Mouse (Mus musculus): ENCODE data around the gene Drg1.
A peak's percentile ranks its signal among the peaks of the same experiment; 100 is the strongest.

Drg1 gene

DNA sequence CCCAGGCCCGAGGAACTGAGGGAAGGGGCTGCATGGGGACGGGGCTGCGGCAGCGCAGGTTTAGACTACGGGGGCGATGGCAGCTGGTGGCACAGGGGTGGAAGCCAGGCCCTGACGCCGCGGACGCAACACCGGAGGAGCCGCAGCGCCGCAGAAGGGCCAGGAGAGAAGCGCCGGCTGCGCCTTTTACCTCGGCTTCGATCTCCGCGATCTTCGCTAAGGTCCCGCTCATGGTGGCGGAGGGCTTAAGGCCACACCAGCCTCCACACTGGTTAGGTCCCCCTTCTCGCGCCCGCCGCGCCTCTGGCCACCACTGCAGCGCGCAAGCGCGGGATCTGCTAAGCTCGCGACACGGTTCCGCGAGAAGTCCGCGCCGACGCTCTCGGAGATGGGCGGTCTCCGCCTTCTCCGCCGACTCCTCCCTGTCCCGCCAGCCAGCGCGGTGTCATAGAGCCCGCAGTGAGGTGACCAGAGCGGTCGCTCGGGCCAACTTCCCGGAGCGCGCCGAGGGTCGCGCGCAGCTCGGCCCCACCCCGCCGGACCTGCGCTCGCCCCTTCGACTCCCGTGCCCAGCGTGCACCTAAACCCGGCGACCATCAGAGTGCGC lies at the start of gene Drg1:
Drg1 (minus strand) TSS at position 337 of the 607 bp plus-strand sequence.
- peak; percentile 95 for DNase-seq (ENCODE audit: low read depth)

DNA sequence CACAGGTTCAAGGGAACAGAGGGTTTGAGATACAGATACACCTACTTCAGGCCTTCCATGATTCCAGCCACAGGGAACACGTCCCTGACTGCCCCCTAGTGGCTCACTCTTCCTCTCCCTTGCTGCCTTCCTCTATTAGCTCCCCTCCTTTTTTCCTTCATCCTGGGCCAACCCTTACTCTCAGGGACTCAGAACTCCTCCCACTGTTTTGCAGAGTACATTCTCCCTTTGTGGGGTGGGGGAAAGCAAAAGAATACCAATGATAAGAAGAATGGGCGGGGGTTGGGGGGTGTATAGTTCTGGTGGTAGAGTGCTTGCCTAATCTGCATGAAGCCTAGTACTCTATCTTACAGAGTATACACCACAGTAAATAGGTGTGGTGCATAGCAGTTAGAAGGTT lies 47.9 kb upstream of the Drg1 start:
- DNase-seq (ENCODE audit: low read depth), result peak; percentile 70

DNA sequence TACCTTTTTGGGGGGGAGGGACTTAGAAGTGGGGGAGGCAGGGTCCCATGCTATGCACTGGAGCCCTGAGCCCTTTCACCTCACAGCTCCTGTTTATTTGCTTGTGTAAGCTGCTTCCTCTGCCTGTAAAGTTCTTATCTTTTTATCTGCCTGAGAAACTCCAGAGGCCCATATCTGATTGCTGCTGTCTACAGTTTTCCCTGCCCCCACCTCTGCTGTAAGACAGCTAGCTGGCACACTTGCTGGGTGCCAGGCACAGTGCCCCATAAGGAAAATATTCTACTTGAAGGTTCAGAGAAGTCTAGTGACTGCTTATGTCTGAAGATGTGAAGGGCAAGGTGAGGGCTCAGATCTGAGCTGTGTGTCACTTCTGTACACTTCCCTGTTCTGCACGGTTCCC lies 47.1 kb upstream of the Drg1 start:
- peak; percentile 52 for DNase-seq (ENCODE audit: low read depth)

DNA sequence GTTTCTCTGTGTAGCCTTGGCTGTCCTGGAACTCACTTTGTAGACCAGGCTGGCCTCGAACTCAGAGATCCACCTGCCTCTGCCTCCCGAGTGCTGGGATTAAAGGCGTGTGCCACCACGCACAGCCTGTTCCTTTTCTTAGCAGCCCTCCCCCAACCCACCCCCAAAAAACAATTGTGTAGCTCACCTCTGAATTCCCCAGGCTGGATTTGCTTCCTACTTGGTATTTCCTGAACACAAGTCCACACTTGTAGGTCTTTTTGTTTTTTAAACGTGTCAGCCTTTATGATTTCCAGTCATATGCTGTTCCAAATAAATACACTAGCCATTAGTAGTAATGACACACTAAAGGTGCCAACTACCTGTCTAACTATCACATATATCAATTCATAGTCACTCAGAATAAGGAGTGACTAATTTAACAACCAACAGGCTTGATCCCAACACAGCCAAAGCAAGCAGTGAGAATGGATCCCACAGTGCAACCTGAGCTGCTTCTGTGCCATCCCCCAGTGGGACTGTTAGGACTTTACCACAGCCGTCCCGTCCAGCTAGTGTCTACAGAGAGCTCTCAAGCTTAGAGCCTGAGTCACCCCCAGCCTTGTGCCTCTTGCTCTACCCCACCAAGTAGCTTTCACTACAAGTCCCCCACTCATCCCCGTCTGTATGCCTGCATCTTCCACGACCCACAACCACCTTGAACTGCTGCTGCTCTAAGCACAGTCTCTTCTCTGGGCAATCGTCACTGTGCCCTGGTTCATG lies 45.6 kb upstream of the Drg1 start:
- DNase-seq (ENCODE audit: low read depth), result no peak

DNA sequence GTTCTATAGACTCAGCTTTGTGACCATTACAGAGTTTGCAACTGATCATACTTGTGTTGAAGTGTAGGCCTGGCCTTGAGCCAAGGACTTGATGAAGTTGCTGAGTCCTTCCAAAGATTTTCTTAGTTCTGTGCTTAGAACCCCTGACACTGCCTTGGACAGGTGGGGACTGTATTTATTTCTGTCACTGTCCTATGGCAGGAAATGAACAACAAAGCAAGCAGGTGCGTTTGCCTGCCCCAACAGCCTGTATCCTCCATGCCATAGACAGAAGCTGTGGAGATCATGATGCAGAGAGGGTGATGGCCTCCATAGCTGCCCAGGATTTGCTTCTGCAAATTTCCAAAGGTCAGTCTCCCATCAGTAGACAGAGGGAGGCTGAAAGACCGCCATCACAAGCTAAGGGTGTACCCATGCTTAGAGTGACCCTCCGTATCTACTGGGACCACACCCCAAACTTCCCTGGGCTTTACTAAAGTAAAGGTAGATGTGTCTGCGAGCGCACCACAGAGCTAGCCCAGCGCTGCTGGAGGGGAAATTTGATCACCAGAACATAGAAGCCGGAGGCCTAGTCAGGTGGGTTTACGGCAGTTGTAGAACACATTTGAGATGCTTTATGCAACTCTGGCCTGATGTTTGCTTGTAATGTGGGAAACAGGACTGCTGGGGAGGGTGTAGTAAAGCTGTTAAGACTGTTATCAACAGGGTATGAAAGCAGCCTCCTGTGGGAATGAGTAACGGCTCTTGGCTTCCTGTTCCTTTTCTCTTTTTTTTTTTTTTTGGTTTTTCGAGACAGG lies 44.8 kb upstream of the Drg1 start:
- no peak for DNase-seq (ENCODE audit: low read depth)

DNA sequence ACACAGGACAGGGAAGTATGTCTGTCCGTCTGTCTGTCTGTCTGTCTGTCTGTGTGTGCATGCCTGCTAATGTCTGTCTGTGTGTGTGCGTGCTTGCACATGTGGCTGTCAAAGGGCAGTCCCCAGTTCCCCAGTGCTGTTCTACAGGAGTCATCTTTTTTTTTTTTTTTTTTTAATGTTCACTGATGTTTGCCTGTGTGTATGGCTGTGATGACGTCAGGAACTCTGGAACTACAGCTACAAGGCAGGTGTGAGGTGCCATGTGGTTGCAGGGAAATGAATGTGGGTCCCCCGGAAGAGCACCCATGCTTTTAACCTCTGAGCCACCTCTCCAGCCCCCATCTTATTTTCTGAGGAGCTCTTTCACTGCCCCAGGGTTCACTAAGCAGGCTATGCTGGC lies 43.7 kb upstream of the Drg1 start:
- DNase-seq (ENCODE audit: low read depth), result no peak

DNA sequence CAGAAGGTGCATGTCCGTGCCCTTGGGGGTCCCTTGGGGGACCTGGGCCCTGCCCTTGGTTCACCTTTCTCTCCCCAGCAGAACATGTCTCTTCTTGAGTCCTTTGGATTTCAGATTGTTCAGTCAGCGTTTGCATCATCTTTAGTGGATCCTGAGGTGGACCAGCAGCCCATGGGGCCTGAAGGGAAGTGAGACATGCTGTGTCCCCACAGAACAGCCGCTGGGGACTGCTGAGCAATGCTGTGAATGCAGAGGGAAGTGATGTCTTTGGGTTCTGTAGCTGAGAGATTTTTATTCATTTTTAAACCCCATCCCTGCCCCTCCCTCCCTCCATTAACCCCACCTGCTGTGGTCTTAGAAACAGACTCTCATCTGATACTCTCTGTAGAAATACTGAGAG lies 41.7 kb upstream of the Drg1 start:
- no peak for DNase-seq (ENCODE audit: low read depth)

DNA sequence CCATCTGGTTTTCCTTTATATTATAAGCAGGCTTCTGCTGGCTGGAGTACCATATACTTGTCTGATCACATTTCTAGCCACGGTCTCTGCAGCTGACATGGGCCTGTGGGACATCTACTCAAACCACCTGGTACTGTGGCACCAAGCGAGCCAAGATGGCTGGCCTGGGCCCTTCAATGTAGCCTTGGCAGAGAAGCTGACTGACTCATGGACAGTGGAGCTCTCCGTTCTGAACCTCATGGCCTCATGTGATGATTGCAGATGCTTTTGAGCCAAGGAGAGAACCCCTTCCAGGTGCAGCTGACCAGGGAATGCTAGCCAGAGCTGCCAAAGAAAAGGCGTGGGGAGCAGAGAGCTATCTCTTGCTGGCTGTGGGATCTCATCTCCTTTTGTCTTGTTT lies 39.6 kb upstream of the Drg1 start:
- DNase-seq (ENCODE audit: low read depth), result no peak

DNA sequence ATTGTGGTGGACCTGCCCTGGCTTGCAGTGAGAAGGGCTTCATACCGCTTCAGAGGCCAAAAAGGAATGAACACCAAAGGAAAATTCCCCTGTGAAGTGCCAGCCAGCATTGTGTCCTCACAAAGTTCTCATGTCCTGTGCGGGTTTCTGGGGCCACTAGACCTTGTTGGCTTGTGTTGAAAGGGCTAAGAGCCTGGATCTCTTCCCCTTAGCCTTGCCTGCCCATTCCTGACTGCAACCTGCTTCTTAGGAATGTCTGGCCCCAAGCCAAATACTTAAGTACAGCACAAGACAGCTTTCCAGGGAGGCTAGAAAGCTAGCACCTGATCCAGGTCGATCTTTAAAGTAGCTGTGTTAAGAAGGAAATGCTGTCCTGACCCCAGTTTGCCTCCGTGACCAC lies 36.6 kb upstream of the Drg1 start:
- DNase-seq (ENCODE audit: low read depth), result no peak

DNA sequence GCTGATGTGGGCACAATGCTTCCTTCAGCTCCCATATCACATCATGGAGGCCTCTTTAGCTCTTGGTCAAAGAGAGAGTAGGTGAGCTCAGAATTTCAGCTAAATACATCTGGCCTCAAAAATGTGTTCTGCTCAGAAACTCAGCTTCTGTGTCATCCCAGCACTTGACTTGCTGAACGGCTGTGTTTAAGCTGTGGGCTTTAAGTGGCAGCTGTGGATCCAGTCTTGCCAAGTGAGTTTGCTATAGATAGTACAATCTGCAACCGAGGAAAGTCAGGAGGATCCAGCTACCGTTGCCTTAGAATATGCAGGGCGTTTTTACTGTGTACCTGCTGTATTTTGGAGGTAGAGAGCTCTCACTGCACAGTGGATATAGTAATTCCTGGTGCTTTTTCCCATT lies 36.2 kb upstream of the Drg1 start:
- DNase-seq (ENCODE audit: low read depth), result no peak

DNA sequence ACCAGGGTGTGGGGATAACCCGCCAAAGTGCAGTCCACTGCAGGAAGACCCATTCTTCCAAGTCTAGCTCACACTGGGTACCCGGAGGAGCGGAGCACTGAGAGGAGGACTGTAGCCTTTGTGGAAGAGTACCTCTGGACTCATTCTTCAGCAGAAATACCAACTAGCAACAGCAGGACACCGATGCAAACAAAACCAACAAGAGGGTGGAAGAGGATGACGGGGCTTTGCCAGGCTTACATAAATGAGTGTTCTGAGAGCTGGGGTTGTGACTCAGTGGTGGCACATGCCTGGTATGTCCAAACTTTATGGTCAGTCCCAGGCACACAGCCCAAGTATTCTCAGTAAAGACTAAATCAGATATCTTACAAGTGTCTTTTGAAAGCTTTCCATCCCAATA lies 34.9 kb upstream of the Drg1 start:
- DNase-seq (ENCODE audit: low read depth), result no peak

DNA sequence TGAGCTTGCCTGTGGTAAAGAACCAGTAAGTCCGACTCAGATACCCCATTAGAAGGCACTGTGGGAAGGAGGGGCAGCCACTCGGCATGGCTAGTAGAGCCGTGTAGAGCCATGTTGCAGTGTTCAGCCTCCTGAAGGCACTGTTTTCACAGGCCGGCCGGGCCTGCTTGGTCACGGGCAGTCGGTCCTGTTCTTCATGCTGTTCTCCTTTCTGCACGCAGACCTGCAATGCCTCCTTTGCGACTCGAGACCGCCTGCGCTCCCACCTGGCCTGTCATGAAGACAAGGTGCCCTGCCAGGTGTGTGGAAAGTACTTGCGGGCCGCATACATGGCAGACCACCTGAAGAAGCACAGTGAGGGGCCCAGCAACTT lies 32.6 kb upstream of the Drg1 start:
- no peak for DNase-seq (ENCODE audit: low read depth)

DNA sequence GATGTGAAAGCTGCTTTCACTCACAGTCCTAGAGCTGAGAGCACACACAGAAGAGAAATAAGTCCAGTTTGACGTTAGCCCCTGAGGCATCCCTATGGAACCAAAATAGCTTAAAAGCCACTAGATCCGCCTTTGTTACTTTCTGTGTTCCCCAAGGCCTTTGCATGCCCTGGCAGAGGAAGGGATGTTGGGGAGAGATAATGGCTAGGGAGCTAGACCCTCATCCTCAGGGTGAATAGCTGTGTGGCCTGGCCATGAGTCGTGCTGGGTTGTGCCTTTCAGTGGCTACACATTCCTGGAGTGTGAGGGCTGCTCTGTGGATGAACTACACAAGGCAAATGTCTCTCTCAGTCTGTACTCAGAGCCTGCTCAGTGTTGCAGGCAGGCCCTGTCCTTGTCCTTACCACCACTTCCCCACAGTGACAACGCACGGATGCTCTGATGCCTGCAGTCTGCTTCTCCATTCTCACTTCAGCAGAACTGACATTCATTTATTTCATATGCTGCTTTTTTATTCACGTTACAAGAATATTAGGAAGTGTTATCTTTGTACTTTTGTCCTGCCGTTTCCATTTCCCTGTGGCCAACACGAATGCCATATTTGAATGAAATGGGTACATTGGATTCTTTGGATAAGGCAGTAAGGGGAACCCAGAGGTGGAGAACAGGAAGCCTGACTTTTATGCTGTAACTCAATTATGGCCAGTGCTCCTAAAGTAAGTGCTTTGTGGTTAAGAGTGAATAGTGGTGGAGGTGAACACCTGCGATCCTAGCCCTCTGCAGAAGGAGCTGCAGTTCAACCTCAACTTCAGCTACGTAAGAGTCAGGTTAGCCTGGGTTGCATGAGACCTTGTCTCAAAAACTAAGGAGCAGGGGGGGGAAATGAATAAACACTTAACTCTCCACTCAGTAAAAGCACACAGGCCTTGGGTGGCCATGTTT lies 31.9 kb upstream of the Drg1 start:
- DNase-seq (ENCODE audit: low read depth), result no peak

DNA sequence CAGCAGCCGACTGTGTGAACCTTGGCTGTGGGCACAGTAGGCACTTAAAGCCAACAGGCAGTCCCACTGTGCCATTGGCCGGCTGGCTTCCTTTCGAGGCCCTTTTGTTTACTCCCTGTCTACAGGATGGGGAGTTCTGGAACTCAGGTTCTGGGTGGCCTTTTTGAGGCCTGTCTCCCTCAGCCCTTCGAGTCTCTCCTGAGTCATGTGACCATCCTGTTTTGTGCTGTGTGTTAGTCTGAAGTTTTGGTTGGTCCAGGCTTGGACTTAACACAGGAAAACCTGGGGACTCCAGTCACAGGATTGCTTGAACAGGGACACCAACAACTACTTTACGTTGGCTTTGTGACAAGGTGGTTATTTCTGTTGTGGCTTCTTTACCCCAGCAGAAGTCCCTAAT lies 29.8 kb upstream of the Drg1 start:
- no peak for DNase-seq (ENCODE audit: low read depth)

DNA sequence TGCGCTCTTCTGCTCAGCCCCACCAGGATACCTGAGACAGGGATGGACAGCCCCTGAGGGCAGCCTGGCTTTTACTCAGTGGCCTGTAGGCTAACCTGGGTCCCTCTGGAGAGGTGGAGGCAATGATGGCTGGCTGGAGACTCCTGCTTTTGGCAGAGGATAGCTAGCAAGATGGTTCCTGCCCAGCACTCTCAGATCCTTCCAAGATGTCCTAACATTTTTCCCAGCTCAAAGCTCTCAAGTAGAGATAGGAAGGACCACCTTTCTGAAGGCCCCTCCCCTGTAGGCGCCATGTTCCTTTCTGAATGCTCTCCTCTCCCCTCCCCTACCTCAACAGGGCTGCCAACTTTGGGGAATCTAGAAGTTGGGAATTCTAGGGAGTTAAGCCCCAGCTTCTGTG lies 28.4 kb upstream of the Drg1 start:
- DNase-seq (ENCODE audit: low read depth), result no peak

DNA sequence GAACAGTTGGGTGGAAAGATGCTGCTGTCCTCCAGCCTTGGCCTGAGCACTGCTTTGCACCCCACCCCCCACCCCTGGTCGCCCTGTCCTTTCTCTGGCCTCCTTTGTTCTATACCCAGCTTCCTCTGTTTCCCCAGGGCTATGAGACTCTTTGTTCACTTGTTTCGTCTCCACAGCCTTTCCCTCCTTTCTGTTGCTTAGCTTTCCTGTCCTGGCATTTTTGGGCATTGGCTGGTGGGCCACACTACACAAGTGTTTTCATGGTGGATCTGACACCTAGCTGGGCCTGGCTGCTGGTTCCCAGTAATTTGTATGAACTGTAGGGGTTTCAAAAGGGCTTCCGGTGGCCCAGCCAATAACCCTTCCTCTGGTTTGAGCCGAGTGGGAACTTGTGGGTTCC lies 27.1 kb upstream of the Drg1 start:
- DNase-seq (ENCODE audit: low read depth), result no peak

DNA sequence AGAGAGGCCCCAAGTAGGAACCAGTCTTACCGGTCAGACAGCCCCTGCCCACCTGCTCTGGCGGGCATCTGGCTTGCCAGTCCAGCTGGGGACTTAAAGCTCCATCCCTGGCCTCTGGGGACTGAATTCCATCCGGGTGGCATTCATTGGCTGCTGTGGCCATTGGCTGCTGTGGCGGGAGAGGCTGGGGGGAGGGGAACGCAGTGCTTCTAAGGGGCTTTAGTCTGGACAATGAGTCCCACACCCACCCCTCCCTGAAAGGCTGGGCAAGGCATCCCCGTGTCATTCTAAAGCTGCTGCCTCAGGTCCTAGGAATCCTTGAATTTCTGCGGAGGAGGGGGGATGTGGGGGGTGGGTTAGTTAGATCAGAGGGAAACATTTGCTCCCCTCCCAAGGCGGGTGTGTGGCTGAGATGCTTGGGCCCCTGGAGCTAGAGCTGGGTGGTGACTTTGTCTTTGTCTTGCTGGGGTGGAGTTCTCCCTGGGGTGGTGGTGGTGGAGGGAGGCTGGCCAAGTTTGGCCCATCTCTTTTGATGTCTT lies 26.6 kb upstream of the Drg1 start:
- no peak for DNase-seq (ENCODE audit: low read depth)

DNA sequence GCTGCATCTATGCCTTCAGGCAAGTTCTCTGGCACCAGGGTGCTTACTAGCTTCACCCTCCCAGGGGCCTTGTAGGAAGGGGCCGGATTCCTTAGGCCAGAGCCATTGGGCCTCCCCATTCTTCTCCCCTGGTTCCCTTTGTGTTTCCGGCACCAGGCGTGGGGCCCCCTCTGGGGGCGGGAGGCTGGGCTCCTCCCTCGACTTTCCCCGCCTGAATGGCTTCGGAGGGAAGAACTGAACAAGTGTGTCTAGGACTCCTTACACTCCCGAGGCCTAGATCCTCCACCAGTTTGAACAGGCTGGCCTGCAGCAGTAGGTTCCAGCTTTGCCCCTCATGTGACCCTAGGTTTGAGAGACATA lies 25.8 kb upstream of the Drg1 start:
- DNase-seq (ENCODE audit: low read depth), result peak; percentile 72

DNA sequence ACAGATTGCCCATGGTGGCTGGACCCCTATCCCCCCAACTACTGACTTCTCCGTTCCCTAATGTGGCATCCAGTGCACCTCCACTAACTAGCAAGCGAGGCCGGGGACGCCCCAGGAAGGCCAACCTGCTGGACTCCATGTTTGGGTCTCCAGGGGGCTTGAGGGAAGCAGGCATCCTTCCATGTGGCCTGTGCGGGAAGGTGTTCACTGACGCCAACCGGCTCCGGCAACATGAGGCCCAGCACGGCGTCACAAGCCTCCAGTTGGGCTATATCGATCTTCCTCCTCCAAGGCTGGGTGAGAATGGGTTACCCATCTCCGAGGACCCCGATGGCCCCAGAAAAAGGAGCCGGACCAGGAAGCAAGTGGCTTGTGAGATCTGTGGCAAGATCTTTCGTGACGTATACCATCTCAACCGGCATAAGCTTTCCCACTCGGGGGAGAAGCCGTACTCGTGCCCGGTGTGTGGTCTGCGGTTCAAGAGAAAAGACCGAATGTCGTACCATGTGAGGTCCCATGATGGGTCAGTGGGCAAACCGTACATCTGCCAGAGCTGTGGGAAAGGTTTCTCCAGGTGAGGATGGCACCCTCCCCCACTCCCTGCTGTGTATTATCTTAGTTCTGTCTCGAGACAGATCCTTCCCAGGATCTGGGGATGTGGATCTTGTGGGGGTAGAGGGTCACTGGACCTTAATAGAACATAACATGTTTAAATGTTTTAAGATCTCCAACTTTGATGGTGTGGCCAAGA lies 25.3 kb upstream of the Drg1 start:
- DNase-seq (ENCODE audit: low read depth), result peak; percentile 74

DNA sequence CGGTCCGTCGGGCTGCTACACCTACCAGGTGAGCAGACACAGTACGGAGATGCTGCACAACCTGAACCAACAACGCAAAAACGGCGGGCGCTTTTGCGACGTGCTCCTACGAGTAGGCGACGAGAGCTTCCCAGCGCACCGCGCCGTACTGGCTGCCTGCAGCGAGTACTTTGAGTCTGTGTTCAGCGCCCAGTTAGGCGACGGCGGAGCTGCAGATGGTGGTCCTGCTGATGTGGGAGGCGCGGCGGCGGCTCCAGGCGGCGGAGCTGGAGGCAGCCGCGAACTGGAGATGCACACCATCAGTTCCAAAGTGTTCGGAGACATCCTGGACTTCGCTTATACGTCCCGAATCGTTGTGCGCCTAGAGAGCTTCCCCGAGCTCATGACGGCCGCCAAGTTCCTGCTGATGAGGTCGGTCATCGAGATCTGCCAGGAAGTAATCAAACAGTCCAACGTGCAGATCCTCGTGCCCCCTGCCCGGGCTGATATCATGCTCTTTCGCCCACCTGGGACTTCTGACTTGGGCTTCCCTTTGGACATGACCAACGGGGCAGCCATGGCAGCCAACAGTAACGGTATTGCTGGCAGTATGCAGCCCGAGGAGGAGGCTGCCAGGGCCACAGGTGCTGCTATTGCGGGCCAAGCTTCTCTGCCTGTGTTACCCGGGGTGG lies 24.6 kb upstream of the Drg1 start:
- peak; percentile 72 for DNase-seq (ENCODE audit: low read depth)
